Mouse (Mus musculus) layer of hippocampus, postnatal 25 days (tissue): ENCODE results near the gene Fosl2. TPM values are rescaled to one million over a fixed set of nuclear protein-coding genes. Genes with fewer than 3 reads are reported as not detected.

ENCODE experiments used
- DNase-seq, 2 experiments: peaks; one replicate each; pipeline ENCODE4 v3.0.0; 2022; ENCODE audit warnings: mixed read lengths in 2 of 2, low spot score in 1 of 2; ENCODE audit errors: extremely low spot score in 1 of 2
- total RNA-seq, 2 experiments: library from RNA; stranded (reverse); gene quantifications; 2 replicates each; pipeline ENCODE4 v1.2.3; 2021

Fosl2 gene
- 10 to 100 TPM; 47.6 to 48.4 TPM for total RNA-seq

GRCm38 (mm10) chr5:32135336-32136206 is at the start of gene Fosl2:
Gene Fosl2 (plus strand): TSS chr5:32135801.
- peak; percentile 75 to 90 for DNase-seq

GRCm38 (mm10) chr5:32085971-32086370 is 49.6 kb upstream of the Fosl2 start:
- DNase-seq = no peak

GRCm38 (mm10) chr5:32086526-32087090 is 49.0 kb upstream of the Fosl2 start:
- DNase-seq = no peak

GRCm38 (mm10) chr5:32089481-32089880 is 46.1 kb upstream of the Fosl2 start:
- DNase-seq = no peak

- DNase-seq = no peak
These were observed 43.3 kb upstream of the Fosl2 start for GRCm38 (mm10) chr5:32092281-32092680.

GRCm38 (mm10) chr5:32098691-32099090 is 36.9 kb upstream of the Fosl2 start:
- no peak for DNase-seq

- peak in 1 of 2 experiments; percentile 20 for DNase-seq
These were observed 33.1 kb upstream of the Fosl2 start for GRCm38 (mm10) chr5:32102484-32102883.

GRCm38 (mm10) chr5:32102971-32103431 is 32.6 kb upstream of the Fosl2 start:
- DNase-seq = no peak

GRCm38 (mm10) chr5:32103545-32103944 is 32.1 kb upstream of the Fosl2 start:
- no peak for DNase-seq

GRCm38 (mm10) chr5:32104119-32104990 is 31.2 kb upstream of the Fosl2 start:
- DNase-seq = no peak

GRCm38 (mm10) chr5:32106473-32107140 is 29.0 kb upstream of the Fosl2 start:
- DNase-seq = no peak

- DNase-seq = no peak
These were observed 24.9 kb upstream of the Fosl2 start for GRCm38 (mm10) chr5:32110651-32111050.

GRCm38 (mm10) chr5:32112206-32112916 is 23.2 kb upstream of the Fosl2 start:
- no peak for DNase-seq

- DNase-seq = no peak
These were observed 14.7 kb upstream of the Fosl2 start for GRCm38 (mm10) chr5:32120901-32121376.

GRCm38 (mm10) chr5:32121936-32122335 is 13.7 kb upstream of the Fosl2 start:
- DNase-seq = no peak

GRCm38 (mm10) chr5:32122363-32122762 is 13.2 kb upstream of the Fosl2 start:
- no peak for DNase-seq

- no peak for DNase-seq
These were observed 10.6 kb upstream of the Fosl2 start for GRCm38 (mm10) chr5:32124957-32125356.

GRCm38 (mm10) chr5:32127226-32127625 is 8.4 kb upstream of the Fosl2 start:
- DNase-seq = no peak

GRCm38 (mm10) chr5:32127927-32128326 is 7.7 kb upstream of the Fosl2 start:
- DNase-seq = no peak
